Mouse (Mus musculus) lung, embryonic 14.5 days (tissue): Measurements from ENCODE around the gene Usp29. TPM values are rescaled to one million over a fixed set of nuclear protein-coding genes. Genes with fewer than 3 reads are reported as not detected.
A peak's percentile ranks its signal among the peaks of the same experiment; 100 is the strongest.

Source experiments
- ATAC-seq: fragments of 200-750 bp; cut with Nextera tagmentation; 2 replicates; pipeline ENCODE4 v1.8.0; 2017; ENCODE audit warnings: mild to moderate bottlenecking, moderate TSS enrichment, moderate library complexity; ENCODE audit not compliant: insufficient read depth
- DNase-seq: peaks from one replicate; pipeline ENCODE4 v3.0.0-alpha.2; 2015
- H3K27ac ChIP-seq: fragments of 300-500 bp; sonication (generic); 2 replicates; pipeline ENCODE4 v1.5.1; 2014; ENCODE audit warnings: low read depth, mild to moderate bottlenecking, moderate library complexity
- H3K27me3 ChIP-seq: fragments of 300-500 bp; sonication (generic); 2 replicates; pipeline ENCODE4 v1.6.1; 2014; ENCODE audit warnings: low read length, control low read depth; ENCODE audit not compliant: insufficient read depth
- H3K36me3 ChIP-seq: fragments of 300-500 bp; sonication (generic); 2 replicates; pipeline ENCODE4 v1.6.1; 2014; ENCODE audit warnings: control low read depth; ENCODE audit not compliant: insufficient read depth
- H3K4me1 ChIP-seq: fragments of 300-500 bp; sonication (generic); 2 replicates; pipeline ENCODE4 v1.6.1; 2014; ENCODE audit warnings: antibody characterized with exemption, control low read depth; ENCODE audit not compliant: insufficient read depth
- H3K4me2 ChIP-seq: fragments of 300-500 bp; sonication (generic); 2 replicates; pipeline ENCODE4 v1.6.1; 2014; ENCODE audit warnings: mild to moderate bottlenecking
- H3K4me3 ChIP-seq: fragments of 300-500 bp; sonication (generic); 2 replicates; pipeline ENCODE4 v1.5.1; 2014; ENCODE audit warnings: low read depth, low read length
- H3K9ac ChIP-seq: fragments of 300-500 bp; sonication (generic); 2 replicates; pipeline ENCODE4 v1.6.1; 2014
- H3K9me3 ChIP-seq: fragments of 300-500 bp; sonication (generic); 2 replicates; pipeline ENCODE4 v1.6.1; 2016; ENCODE audit warnings: low read depth, low read length, control low read depth
- CTCF ChIP-seq: IDR thresholded peaks from 2 replicates; pipeline ENCODE4 v1.5.1; 2016; ENCODE audit warnings: antibody characterized with exemption, low read depth
- WGBS: fragments of 180-500 bp; shearing (Covaris S2); extraction: QIAGEN DNeasy Blood & Tissue Kit; methylation state at CpG from one replicate; pipeline ENCODE4 v1.1.7; 2014; 5-methylcytosine and 5-hydroxymethylcytosine counted together
- polyA plus RNA-seq: library from polyadenylated mRNA; unstranded; fragments of >200 nt; fragmentation: Nextera tagmentation; extraction: Ambion mirVana; gene quantifications from 2 replicates; pipeline ENCODE4 v1.2.1, GENCODE M21; 2014

Usp29 gene
- polyA plus RNA-seq, 1 experiment from 2014 or later, result 6.2 TPM

- H3K9ac ChIP-seq, result no peak overlapping the region
- H3K4me2 ChIP-seq, result no peak overlapping the region
- H3K27me3 ChIP-seq, result no peaks in the 10 kb centered on the region
- TF ChIP-seq CTCF, result no peak
- no peaks in the 10 kb centered on the region for H3K36me3 ChIP-seq
- no peaks in the 10 kb centered on the region for H3K9me3 ChIP-seq
- H3K4me3 ChIP-seq, result no peak overlapping the region
- ATAC-seq, result no peak
- H3K4me1 ChIP-seq, result peaks cover 47% of the 10 kb centered on the region
- WGBS, result 63% methylated on average over 5 of the region's 5 CpGs
- peak; percentile 39 for DNase-seq
- H3K27ac ChIP-seq, result peak overlapping the region; percentile 90; the same call in 1 of the 2 replicates
These were observed 48.8 kb downstream of the Usp29 start for GRCm38 (mm10) chr7:6779172-6779571.

GRCm38 (mm10) chr7:6781541-6781940 is 51.2 kb downstream of the Usp29 start:
- H3K9ac ChIP-seq, result no peak overlapping the region
- H3K9me3 ChIP-seq, result no peaks in the 10 kb centered on the region
- H3K4me3 ChIP-seq, result no peak overlapping the region
- DNase-seq, result peak; percentile 94
- peak overlapping the region; percentile 92 for H3K27ac ChIP-seq
- H3K4me2 ChIP-seq, result no peak overlapping the region
- 13% methylated on average over 11 of the region's 11 CpGs for WGBS
- ATAC-seq, result peak; percentile 29
- peaks cover 56% of the 10 kb centered on the region for H3K4me1 ChIP-seq
- H3K27me3 ChIP-seq, result no peaks in the 10 kb centered on the region
- TF ChIP-seq CTCF, result no peak
- no peaks in the 10 kb centered on the region for H3K36me3 ChIP-seq

GRCm38 (mm10) chr7:6784340-6785073 is 54.1 kb downstream of the Usp29 start:
- WGBS, result 14% methylated on average over 8 of the region's 8 CpGs
- DNase-seq (peak; percentile 66), ATAC-seq (peak; percentile 50)
- H3K4me3 ChIP-seq, result no peak overlapping the region
- peaks cover 28% of the 10 kb centered on the region for H3K4me1 ChIP-seq
- no peaks in the 10 kb centered on the region for H3K36me3 ChIP-seq
- TF ChIP-seq CTCF, result no peak
- H3K9ac ChIP-seq, result peak overlapping the region; percentile 18; the same call in 1 of the 2 replicates
- peak overlapping the region; percentile 89 for H3K27ac ChIP-seq
- H3K9me3 ChIP-seq, result no peaks in the 10 kb centered on the region
- H3K27me3 ChIP-seq, result no peaks in the 10 kb centered on the region
- H3K4me2 ChIP-seq, result peak overlapping the region; percentile 18; the same call in 1 of the 2 replicates

GRCm38 (mm10) chr7:6787000-6787399 is 56.6 kb downstream of the Usp29 start:
- no peak overlapping the region for H3K4me2 ChIP-seq
- TF ChIP-seq CTCF, result no peak
- WGBS, result 59% methylated on average over 2 of the region's 2 CpGs
- no peaks in the 10 kb centered on the region for H3K9me3 ChIP-seq
- H3K36me3 ChIP-seq, result no peaks in the 10 kb centered on the region
- no peaks in the 10 kb centered on the region for H3K27me3 ChIP-seq
- H3K27ac ChIP-seq, result no peak overlapping the region
- DNase-seq (no peak), ATAC-seq (no peak)
- H3K4me1 ChIP-seq, result peaks cover 24% of the 10 kb centered on the region
- H3K4me3 ChIP-seq, result no peak overlapping the region
- no peak overlapping the region for H3K9ac ChIP-seq

GRCm38 (mm10) chr7:6788101-6788500 is 57.7 kb downstream of the Usp29 start:
- DNase-seq (no peak), ATAC-seq (no peak)
- Histone ChIP-seq H3K9ac (no peak overlapping the region), H3K9me3 (no peaks in the 10 kb centered on the region), H3K27me3 (no peaks in the 10 kb centered on the region), H3K4me1 (peaks cover 18% of the 10 kb centered on the region), H3K27ac (no peak overlapping the region), H3K4me2 (no peak overlapping the region), H3K4me3 (no peak overlapping the region), H3K36me3 (no peaks in the 10 kb centered on the region)
- 75% methylated on average over 2 of the region's 2 CpGs for whole genome bisulfite sequencing
- no peak for TF ChIP-seq CTCF

- DNase-seq (peak; percentile 68), ATAC-seq (peak; percentile 63)
- H3K9ac ChIP-seq, result no peak overlapping the region
- H3K4me1 ChIP-seq, result no peaks in the 10 kb centered on the region
- no peak overlapping the region; the same call in 1 of the 2 replicates for H3K27ac ChIP-seq
- no peak overlapping the region for H3K4me2 ChIP-seq
- H3K27me3 ChIP-seq, result no peaks in the 10 kb centered on the region
- no peaks in the 10 kb centered on the region for H3K36me3 ChIP-seq
- no peak overlapping the region for H3K4me3 ChIP-seq
- no peak for TF ChIP-seq CTCF
- 47% methylated on average over 9 of the region's 9 CpGs for WGBS
- H3K9me3 ChIP-seq, result no peaks in the 10 kb centered on the region
These were observed 61.1 kb downstream of the Usp29 start for GRCm38 (mm10) chr7:6791286-6792065.

GRCm38 (mm10) chr7:6793240-6793639 is 62.9 kb downstream of the Usp29 start:
- H3K4me1 ChIP-seq, result peaks cover 6% of the 10 kb centered on the region; the same call in 1 of the 2 replicates
- no peak overlapping the region for H3K27ac ChIP-seq
- H3K27me3 ChIP-seq, result no peaks in the 10 kb centered on the region
- H3K9me3 ChIP-seq, result no peaks in the 10 kb centered on the region
- H3K4me3 ChIP-seq, result no peak overlapping the region
- TF ChIP-seq CTCF, result no peak
- no peak for DNase-seq
- WGBS, result 84% methylated on average over 6 of the region's 6 CpGs
- H3K36me3 ChIP-seq, result no peaks in the 10 kb centered on the region
- ATAC-seq, result no peak
- no peak overlapping the region for H3K9ac ChIP-seq
- no peak overlapping the region for H3K4me2 ChIP-seq
